Comparison of ENCODE assay signal across 8 mouse cellular contexts in the genomic region with DNA sequence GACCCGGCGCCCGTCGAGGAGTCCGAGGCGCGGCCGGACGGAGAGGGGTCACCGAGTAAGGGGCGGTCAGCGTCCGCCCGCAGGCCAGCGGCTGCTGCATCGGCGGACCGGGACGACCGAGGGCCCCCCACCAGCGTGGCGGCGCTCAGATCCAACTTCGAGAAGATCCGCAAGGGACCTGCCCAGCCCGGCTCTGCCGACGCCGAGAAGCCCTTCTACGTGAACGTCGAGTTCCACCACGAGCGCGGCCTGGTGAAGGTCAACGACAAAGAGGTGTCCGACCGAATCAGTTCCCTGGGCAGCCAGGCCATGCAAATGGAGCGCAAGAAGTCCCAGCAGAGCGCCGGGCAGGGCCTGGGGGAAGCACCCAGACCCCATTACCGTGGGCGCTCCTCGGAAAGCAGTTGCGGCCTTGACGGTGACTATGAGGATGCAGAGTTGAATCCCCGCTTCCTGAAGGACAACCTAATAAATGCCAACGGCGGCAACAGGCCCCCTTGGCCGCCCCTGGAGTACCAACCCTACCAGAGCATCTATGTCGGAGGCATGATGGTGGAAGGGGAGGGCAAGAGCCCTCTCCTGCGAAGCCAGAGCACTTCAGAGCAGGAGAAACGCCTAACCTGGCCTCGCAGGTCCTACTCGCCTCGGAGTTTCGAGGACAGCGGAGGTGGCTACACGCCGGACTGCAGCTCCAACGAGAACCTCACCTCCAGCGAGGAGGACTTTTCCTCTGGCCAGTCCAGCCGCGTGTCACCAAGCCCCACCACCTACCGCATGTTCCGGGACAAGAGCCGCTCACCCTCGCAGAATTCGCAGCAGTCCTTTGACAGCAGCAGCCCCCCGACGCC. TPM values are rescaled to one million over a fixed set of nuclear protein-coding genes. Genes with fewer than 3 reads are reported as not detected.
DNase-seq lines count a peak whose midpoint lies in the region; ATAC-seq lines count a peak whose summit lies in the region.

No protein-coding gene starts in this region.

- H3K9me3 ChIP-seq in heart, embryonic 12.5 days (replicated peaks) = no peaks in the 10 kb centered on the region
- no peaks in the 10 kb centered on the region for H3K9me3 ChIP-seq in kidney, embryonic 16.5 days (ENCODE audit: low read length)
- no peaks in the 10 kb centered on the region for H3K9me3 ChIP-seq in midbrain, embryonic 12.5 days

- ATAC-seq in heart, embryonic 12.5 days (ENCODE audit: insufficient number of reproducible peaks, low FRiP score) = no peak
- no peak for ATAC-seq in kidney, embryonic 16.5 days (ENCODE audit: low FRiP score, low TSS enrichment)
- no peak for ATAC-seq in midbrain, embryonic 12.5 days (ENCODE audit: low FRiP score, low read depth)
- no peak for ATAC-seq in megakaryocyte-erythroid progenitor cell, adult 5-6 weeks (replicated peaks; ENCODE audit: low FRiP score, low TSS enrichment, poor library complexity, severe bottlenecking)

- H3K4me2 ChIP-seq in heart, embryonic 12.5 days = peak overlapping the region; percentile 90
- H3K4me2 ChIP-seq in kidney, embryonic 16.5 days (replicated peaks; ENCODE audit: low read depth, low read length) = peak overlapping the region; percentile 92
- peak overlapping the region; percentile 73 for H3K4me2 ChIP-seq in midbrain, embryonic 12.5 days (replicated peaks)

- H3K27me3 ChIP-seq in heart, embryonic 12.5 days (replicated peaks) = peaks cover 14% of the 10 kb centered on the region
- no peaks in the 10 kb centered on the region for H3K27me3 ChIP-seq in kidney, embryonic 16.5 days (ENCODE audit: insufficient read depth, low read length)
- H3K27me3 ChIP-seq in midbrain, embryonic 12.5 days = peaks cover 21% of the 10 kb centered on the region

- DNase-seq in right cerebral cortex, postnatal 14 days = peak; percentile 33
- DNase-seq in right cerebral cortex, postnatal 10 days (ENCODE audit: low spot score in 2 of 2) = no peak
- peak; percentile 29 for DNase-seq in urinary bladder, postnatal 14 days (ENCODE audit: low spot score)

- peaks cover 16% of the 10 kb centered on the region; the same call in 1 of the 2 replicates for H3K36me3 ChIP-seq in heart, embryonic 12.5 days
- H3K36me3 ChIP-seq in kidney, embryonic 16.5 days (ENCODE audit: insufficient read depth, low read length) = 0 out of 2 replicates have a peak, but pooled peaks cover 3% of the 10 kb centered on the region
- 0 out of 2 replicates have a peak, but pooled peaks cover 5% of the 10 kb centered on the region for H3K36me3 ChIP-seq in midbrain, embryonic 12.5 days

- peak overlapping the region; percentile 87 for H3K4me3 ChIP-seq in brown adipose tissue, adult 24 weeks (ENCODE audit: insufficient read depth, low read depth, low read length)
- H3K4me3 ChIP-seq in heart, embryonic 12.5 days = peak overlapping the region; percentile 95
- peak overlapping the region; percentile 88 for H3K4me3 ChIP-seq in kidney, embryonic 16.5 days (ENCODE audit: low read length)
- H3K4me3 ChIP-seq in midbrain, embryonic 12.5 days = peak overlapping the region; percentile 93

- H3K9ac ChIP-seq in heart, embryonic 12.5 days = peak overlapping the region; percentile 92
- peak overlapping the region; percentile 83 for H3K9ac ChIP-seq in kidney, embryonic 16.5 days (replicated peaks; ENCODE audit: low read length)
- H3K9ac ChIP-seq in midbrain, embryonic 12.5 days (replicated peaks) = peak overlapping the region; percentile 87

- H3K27ac ChIP-seq in brown adipose tissue, adult 24 weeks (replicated peaks; ENCODE audit: low read depth, low read length) = no peak overlapping the region
- no peak overlapping the region for H3K27ac ChIP-seq in heart, embryonic 12.5 days (ENCODE audit: poor library complexity, severe bottlenecking)
- no peak overlapping the region for H3K27ac ChIP-seq in kidney, embryonic 16.5 days (ENCODE audit: low read length)
- 0 out of 2 replicates have a peak overlapping the region, but pooled peaks have one; percentile 84 for H3K27ac ChIP-seq in midbrain, embryonic 12.5 days (replicated peaks)

- 2% methylated on average over 71 of the region's 71 CpGs for WGBS in heart, embryonic 12.5 days
- WGBS in kidney, embryonic 16.5 days = 2% methylated on average over 71 of the region's 71 CpGs
- 1% methylated on average over 71 of the region's 71 CpGs for WGBS in midbrain, embryonic 12.5 days

- H3K4me1 ChIP-seq in brown adipose tissue, adult 24 weeks (ENCODE audit: control insufficient read depth, insufficient read depth, insufficient read length, low read length) = peaks cover 20% of the 10 kb centered on the region
- H3K4me1 ChIP-seq in heart, embryonic 12.5 days (replicated peaks) = peaks cover 59% of the 10 kb centered on the region
- peaks cover 42% of the 10 kb centered on the region for H3K4me1 ChIP-seq in kidney, embryonic 16.5 days (ENCODE audit: insufficient read depth, low read length)
- peaks cover 69% of the 10 kb centered on the region for H3K4me1 ChIP-seq in midbrain, embryonic 12.5 days

RNA-seq across cellular contexts. Expression of a gene that starts 1.2 kb away (rescaled TPM):
- polyA plus RNA-seq in brown adipose tissue, adult 24 weeks (2012; ENCODE audit: insufficient read depth, insufficient read length, missing spikeins) = 9.1 and 9.5 TPM in 2 replicates
- polyA plus RNA-seq in heart, embryonic 12.5 days (2016; fragmentation: Nextera tagmentation; extraction: Ambion mirVana) = 21.9 and 23.7 TPM in 2 replicates
- 6.8 and 8.4 TPM in 2 replicates for polyA plus RNA-seq in kidney, embryonic 16.5 days (2015; fragmentation: Nextera tagmentation; extraction: Ambion mirVana)
- 10.8 and 11.7 TPM in 2 replicates for polyA plus RNA-seq in midbrain, embryonic 12.5 days (2016; fragmentation: Nextera tagmentation; extraction: Ambion mirVana)
- total RNA-seq in megakaryocyte-erythroid progenitor cell, adult 5-6 weeks (2014; fragmentation: Nextera tagmentation) = 4.0 and 5.5 TPM in 2 replicates
- total RNA-seq in megakaryocyte-erythroid progenitor cell, adult 5-6 weeks (2017) = 1.4 and 6.9 TPM in 2 replicates

RNA-seq across cellular contexts. Expression of a gene that starts 24.7 kb away (rescaled TPM):
- polyA plus RNA-seq in brown adipose tissue, adult 24 weeks (2012; ENCODE audit: insufficient read depth, insufficient read length, missing spikeins) = not detected in 2 replicates
- polyA plus RNA-seq in heart, embryonic 12.5 days (2016; fragmentation: Nextera tagmentation; extraction: Ambion mirVana) = 4.3 and 4.8 TPM in 2 replicates
- 10.9 and 12.9 TPM in 2 replicates for polyA plus RNA-seq in kidney, embryonic 16.5 days (2015; fragmentation: Nextera tagmentation; extraction: Ambion mirVana)
- polyA plus RNA-seq in midbrain, embryonic 12.5 days (2016; fragmentation: Nextera tagmentation; extraction: Ambion mirVana) = 11.1 and 12.2 TPM in 2 replicates
- not detected in 2 replicates for total RNA-seq in megakaryocyte-erythroid progenitor cell, adult 5-6 weeks (2014; fragmentation: Nextera tagmentation)
- total RNA-seq in megakaryocyte-erythroid progenitor cell, adult 5-6 weeks (2017) = not detected in 2 replicates

RNA-seq across cellular contexts. Expression of a gene that starts 29.2 kb away (rescaled TPM):
- not detected in 2 replicates for polyA plus RNA-seq in brown adipose tissue, adult 24 weeks (2012; ENCODE audit: insufficient read depth, insufficient read length, missing spikeins)
- polyA plus RNA-seq in heart, embryonic 12.5 days (2016; fragmentation: Nextera tagmentation; extraction: Ambion mirVana) = not detected in 2 replicates
- not detected in 2 replicates for polyA plus RNA-seq in kidney, embryonic 16.5 days (2015; fragmentation: Nextera tagmentation; extraction: Ambion mirVana)
- 0.35 TPM in 1 of 2 replicates, not detected in the other for polyA plus RNA-seq in midbrain, embryonic 12.5 days (2016; fragmentation: Nextera tagmentation; extraction: Ambion mirVana)
- not detected in 2 replicates for total RNA-seq in megakaryocyte-erythroid progenitor cell, adult 5-6 weeks (2014; fragmentation: Nextera tagmentation)
- not detected in 2 replicates for total RNA-seq in megakaryocyte-erythroid progenitor cell, adult 5-6 weeks (2017)

Comparison
In these comparisons a context has a peak if more than half of its experiments do, and no peak if none do; other contexts are left out.
1. DNase-seq: peak in right cerebral cortex, postnatal 14 days (single experiment) and urinary bladder, postnatal 14 days (single experiment); none in right cerebral cortex, postnatal 10 days (0 of 2).
2. Peak in every context shown above with its lines, with median percentiles within 50 percentile points of each other: H3K4me3 ChIP-seq, H3K4me2 ChIP-seq and H3K9ac ChIP-seq.